Mouse (Mus musculus) heart, embryonic 13.5 days (tissue): ENCODE measurements around the gene Cks1b. TPM values are rescaled to one million over a fixed set of nuclear protein-coding genes. Genes with fewer than 3 reads are reported as not detected.

ENCODE experiments used
- ATAC-seq: fragments of 200-750 bp; cut with Nextera tagmentation; 2 replicates; pipeline ENCODE4 v1.8.0; 2017; ENCODE audit warnings: moderate TSS enrichment; ENCODE audit not compliant: insufficient number of reproducible peaks, low FRiP score, low TSS enrichment; ENCODE audit errors: extremely low read depth
- H3K27ac ChIP-seq: fragments of 300-500 bp; sonication (generic); replicated peaks from 2 replicates; pipeline ENCODE4 v1.5.1; 2015; ENCODE audit warnings: moderate library complexity, mild to moderate bottlenecking, inconsistent platforms
- H3K27me3 ChIP-seq: fragments of 300-500 bp; sonication (generic); replicated peaks from 2 replicates; pipeline ENCODE4 v1.6.1; 2015; ENCODE audit warnings: mild to moderate bottlenecking, inconsistent platforms
- H3K36me3 ChIP-seq: fragments of 300-500 bp; sonication (generic); 2 replicates; pipeline ENCODE4 v1.6.1; 2015; ENCODE audit warnings: mild to moderate bottlenecking, inconsistent platforms
- H3K4me1 ChIP-seq: fragments of 300-500 bp; sonication (generic); 2 replicates; pipeline ENCODE4 v1.6.1; 2015; ENCODE audit warnings: inconsistent platforms
- H3K4me2 ChIP-seq: fragments of 300-500 bp; sonication (generic); 2 replicates; pipeline ENCODE4 v1.6.1; 2015; ENCODE audit warnings: inconsistent platforms, mild to moderate bottlenecking, moderate library complexity
- H3K4me3 ChIP-seq: fragments of 300-500 bp; sonication (generic); 2 replicates; pipeline ENCODE4 v1.5.1; 2015; ENCODE audit warnings: moderate library complexity, mild to moderate bottlenecking, inconsistent platforms
- H3K9ac ChIP-seq: fragments of 300-500 bp; sonication (generic); 2 replicates; pipeline ENCODE4 v1.6.1; 2015; ENCODE audit warnings: inconsistent platforms, mild to moderate bottlenecking, moderate library complexity
- H3K9me3 ChIP-seq: fragments of 300-500 bp; sonication (generic); 2 replicates; pipeline ENCODE4 v1.6.1; 2016; ENCODE audit warnings: inconsistent platforms
- WGBS: fragments of 180-500 bp; shearing (Covaris S2); methylation state at CpG from one replicate; pipeline ENCODE4 v1.1.7; 2015; ENCODE audit warnings: mixed read lengths; 5-methylcytosine and 5-hydroxymethylcytosine counted together
- polyA plus RNA-seq: library from polyadenylated mRNA; unstranded; fragments of >200 nt; fragmentation: Nextera tagmentation; extraction: Ambion mirVana; gene quantifications from 2 replicates; pipeline ENCODE4 v1.2.1, GENCODE M21; 2015

The Cks1b gene
- polyA plus RNA-seq, 1 experiment from 2014 or later, result 339 TPM

DNA sequence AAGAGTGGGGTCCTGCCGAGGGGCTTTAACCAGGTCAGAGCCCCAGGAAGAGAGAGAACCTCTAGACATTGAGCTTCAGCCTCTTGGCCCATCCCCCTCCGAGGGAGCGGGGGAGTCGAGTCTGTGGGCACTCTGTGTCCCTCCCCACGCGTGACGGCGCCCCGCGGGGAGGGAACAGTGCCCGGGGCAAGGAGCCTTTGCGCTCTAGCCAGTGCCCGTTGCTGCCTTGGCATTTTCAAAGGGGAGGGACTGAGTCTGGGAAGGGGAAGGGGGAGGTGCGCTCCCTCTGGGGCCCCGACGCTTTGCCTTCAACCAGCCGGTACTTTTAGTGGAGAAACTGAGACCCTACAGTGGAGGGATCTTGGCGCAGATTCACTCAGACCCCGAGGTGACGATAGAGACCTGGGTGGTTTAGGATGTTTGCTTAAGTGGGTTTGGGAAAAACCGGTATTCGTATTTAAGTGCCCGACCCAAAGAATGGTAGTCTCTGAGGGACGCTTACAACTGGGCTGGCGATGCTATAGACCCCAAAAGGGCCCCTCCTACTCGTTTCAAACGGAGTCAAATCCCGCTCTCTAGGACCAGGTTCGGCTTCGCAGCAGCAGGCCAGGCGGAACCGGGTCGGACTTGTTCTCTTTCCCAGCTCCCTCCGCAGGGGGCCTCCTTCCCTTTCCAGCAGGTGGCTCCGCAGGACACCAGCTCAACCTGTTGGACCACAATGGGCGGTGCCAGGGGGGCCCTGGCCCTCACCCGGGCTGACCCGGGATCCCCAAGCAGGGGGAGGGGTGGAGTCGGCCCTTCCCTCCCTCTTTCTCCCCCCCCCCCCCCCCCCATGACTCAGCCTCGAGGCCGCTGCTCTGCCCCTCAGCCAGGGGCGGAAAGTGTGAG, 23.9 kb downstream of the Cks1b start, which contains the start of gene Zbtb7b:
Zbtb7b (minus strand) TSS at position 771 of the 888 bp plus-strand sequence.
- ATAC-seq, result peak; percentile 33
- Histone ChIP-seq H3K4me1 (peaks cover 44% of the 10 kb centered on the region), H3K4me2 (peak within 1 kb of the TSS; percentile 97), H3K36me3 (peaks cover under 1% of the 10 kb centered on the region; the same call in 1 of the 2 replicates), H3K9me3 (no peaks in the 10 kb centered on the region), H3K27me3 (no peaks in the 10 kb centered on the region), H3K27ac (peak within 1 kb of the TSS; percentile 97), H3K9ac (peak within 1 kb of the TSS; percentile 87), H3K4me3 (peak within 1 kb of the TSS; percentile 76)
- WGBS, result under 1% methylated on average over 36 of the region's 42 CpGs

GRCm38 (mm10) chr3:89393605-89394004, 24.6 kb downstream of the Cks1b start:
- no peaks in the 10 kb centered on the region for H3K9me3 ChIP-seq
- no peaks in the 10 kb centered on the region for H3K27me3 ChIP-seq
- peak overlapping the region; percentile 76 for H3K4me3 ChIP-seq
- under 1% methylated on average over 15 of the region's 15 CpGs for WGBS
- H3K9ac ChIP-seq, result peak overlapping the region; percentile 92
- peak overlapping the region; percentile 97 for H3K27ac ChIP-seq
- H3K4me2 ChIP-seq, result peak overlapping the region; percentile 97
- peaks cover 48% of the 10 kb centered on the region for H3K4me1 ChIP-seq
- peak; percentile 91 for ATAC-seq
- H3K36me3 ChIP-seq, result no peaks in the 10 kb centered on the region

DNA sequence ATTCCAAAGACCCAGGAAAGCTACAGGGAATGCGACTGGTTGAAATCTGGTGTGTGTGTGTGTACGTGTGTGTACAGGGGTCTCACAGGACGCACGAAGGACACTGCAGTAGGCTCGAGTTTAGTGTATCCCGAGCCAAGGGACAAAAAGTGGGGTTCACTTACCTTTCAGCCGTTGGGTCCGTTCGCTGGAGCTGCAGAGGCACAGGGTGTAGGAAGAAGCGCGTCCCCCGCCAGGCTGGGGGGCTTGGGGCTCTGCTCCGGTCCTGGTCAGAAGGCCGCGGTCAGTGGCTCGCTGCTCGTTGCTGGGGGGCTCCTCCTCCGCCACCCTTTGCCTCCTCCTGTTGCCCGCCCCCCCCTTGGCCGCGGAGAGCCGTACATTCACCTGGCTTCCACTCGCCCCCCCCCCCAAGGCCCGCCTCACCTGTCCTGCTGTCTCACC, 25.3 kb downstream of the Cks1b start:
- H3K9ac ChIP-seq, result peak overlapping the region; percentile 92
- peaks cover 54% of the 10 kb centered on the region for H3K4me1 ChIP-seq
- H3K9me3 ChIP-seq, result no peaks in the 10 kb centered on the region
- H3K36me3 ChIP-seq, result no peaks in the 10 kb centered on the region
- H3K4me3 ChIP-seq, result peak overlapping the region; percentile 76
- peak overlapping the region; percentile 97 for H3K4me2 ChIP-seq
- H3K27ac ChIP-seq, result peak overlapping the region; percentile 77
- 0% methylated on average over 21 of the region's 24 CpGs for WGBS
- ATAC-seq, result no peak
- H3K27me3 ChIP-seq, result no peaks in the 10 kb centered on the region

DNA sequence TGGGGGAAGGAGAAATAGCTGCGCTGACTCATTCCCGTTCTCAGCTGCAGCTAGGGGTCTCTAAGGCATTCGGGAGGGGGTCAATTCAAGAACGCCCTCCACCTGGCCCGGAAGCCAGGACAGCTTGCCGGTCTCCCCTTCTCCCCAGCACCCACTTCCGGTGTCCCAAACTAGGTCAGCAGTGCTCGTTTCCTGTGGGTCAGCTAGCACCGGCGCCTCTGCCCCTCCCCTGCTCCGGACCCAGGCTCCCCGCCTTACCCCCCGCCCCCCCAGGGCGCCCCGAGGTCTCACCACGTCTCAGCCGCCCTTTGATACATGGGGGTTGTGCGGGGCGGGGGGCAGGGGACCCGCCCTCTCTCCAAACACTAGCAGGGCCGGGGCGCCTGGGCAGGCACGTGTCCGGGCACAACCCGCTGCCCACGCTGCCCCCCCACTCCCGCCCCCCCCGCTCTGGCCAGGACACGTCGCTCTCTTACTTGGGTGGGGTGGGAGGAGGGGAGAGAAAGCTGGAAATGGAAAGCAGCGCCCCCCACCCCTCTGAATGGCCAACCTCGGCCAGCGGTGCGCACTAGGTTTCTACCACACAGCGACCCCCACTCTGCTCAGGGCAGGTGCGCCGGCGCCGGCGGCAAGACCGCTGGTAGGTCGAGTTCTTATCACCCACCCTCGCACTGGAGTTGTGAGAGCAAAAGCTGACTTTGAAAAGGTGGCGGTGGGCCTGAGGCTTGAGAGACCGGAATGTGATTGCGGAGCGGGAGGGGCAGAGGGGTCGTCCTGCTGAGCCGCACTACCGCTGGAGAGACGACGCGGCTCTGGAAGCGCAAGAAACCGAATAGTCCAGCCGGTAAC, 26.3 kb downstream of the Cks1b start:
- H3K36me3 ChIP-seq, result no peaks in the 10 kb centered on the region
- no peaks in the 10 kb centered on the region for H3K27me3 ChIP-seq
- ATAC-seq, result no peak
- peaks cover 59% of the 10 kb centered on the region for H3K4me1 ChIP-seq
- peak overlapping the region; percentile 97 for H3K4me2 ChIP-seq
- peak overlapping the region; percentile 92 for H3K9ac ChIP-seq
- peak overlapping the region; percentile 77 for H3K27ac ChIP-seq
- H3K9me3 ChIP-seq, result no peaks in the 10 kb centered on the region
- 1% methylated on average over 53 of the region's 56 CpGs for WGBS
- H3K4me3 ChIP-seq, result peak overlapping the region; percentile 76

GRCm38 (mm10) chr3:89390699-89391662, 27.2 kb downstream of the Cks1b start:
- Histone ChIP-seq H3K4me3 (peak overlapping the region; percentile 76), H3K27ac (peak overlapping the region; percentile 77), H3K4me1 (peaks cover 56% of the 10 kb centered on the region), H3K4me2 (peak overlapping the region; percentile 97), H3K36me3 (no peaks in the 10 kb centered on the region), H3K9me3 (no peaks in the 10 kb centered on the region), H3K27me3 (no peaks in the 10 kb centered on the region), H3K9ac (peak overlapping the region; percentile 92)
- 14% methylated on average over 19 of the region's 19 CpGs for WGBS
- ATAC-seq, result no peak

DNA sequence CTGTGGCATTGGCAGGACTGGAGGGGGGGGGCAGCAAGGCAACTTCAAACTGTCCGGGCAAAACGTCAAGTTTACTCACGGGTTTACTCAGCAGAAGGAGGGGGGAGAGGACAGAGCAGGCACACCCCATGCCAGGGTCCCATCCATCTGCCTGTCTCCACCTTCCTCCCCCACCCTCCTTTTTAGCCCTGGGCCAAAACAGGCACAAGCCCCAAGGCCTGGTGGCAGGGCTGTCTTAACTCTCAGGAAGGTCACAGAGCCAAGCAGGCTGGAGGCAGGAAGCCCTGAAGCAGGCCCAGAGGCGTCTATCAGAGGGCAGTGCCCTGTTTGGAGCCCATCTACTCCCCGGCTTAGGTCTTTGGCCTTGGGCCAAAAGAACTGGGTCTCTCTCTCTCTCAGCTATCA, 28.1 kb downstream of the Cks1b start:
- Histone ChIP-seq H3K9me3 (no peaks in the 10 kb centered on the region), H3K9ac (0 out of 2 replicates have a peak overlapping the region, but pooled peaks have one; percentile 92), H3K36me3 (no peaks in the 10 kb centered on the region), H3K4me3 (no peak overlapping the region), H3K4me2 (peak overlapping the region; percentile 97), H3K27me3 (no peaks in the 10 kb centered on the region), H3K27ac (peak overlapping the region; percentile 77), H3K4me1 (peaks cover 52% of the 10 kb centered on the region)
- ATAC-seq, result no peak
- WGBS, result 48% methylated on average over 5 of the region's 5 CpGs

DNA sequence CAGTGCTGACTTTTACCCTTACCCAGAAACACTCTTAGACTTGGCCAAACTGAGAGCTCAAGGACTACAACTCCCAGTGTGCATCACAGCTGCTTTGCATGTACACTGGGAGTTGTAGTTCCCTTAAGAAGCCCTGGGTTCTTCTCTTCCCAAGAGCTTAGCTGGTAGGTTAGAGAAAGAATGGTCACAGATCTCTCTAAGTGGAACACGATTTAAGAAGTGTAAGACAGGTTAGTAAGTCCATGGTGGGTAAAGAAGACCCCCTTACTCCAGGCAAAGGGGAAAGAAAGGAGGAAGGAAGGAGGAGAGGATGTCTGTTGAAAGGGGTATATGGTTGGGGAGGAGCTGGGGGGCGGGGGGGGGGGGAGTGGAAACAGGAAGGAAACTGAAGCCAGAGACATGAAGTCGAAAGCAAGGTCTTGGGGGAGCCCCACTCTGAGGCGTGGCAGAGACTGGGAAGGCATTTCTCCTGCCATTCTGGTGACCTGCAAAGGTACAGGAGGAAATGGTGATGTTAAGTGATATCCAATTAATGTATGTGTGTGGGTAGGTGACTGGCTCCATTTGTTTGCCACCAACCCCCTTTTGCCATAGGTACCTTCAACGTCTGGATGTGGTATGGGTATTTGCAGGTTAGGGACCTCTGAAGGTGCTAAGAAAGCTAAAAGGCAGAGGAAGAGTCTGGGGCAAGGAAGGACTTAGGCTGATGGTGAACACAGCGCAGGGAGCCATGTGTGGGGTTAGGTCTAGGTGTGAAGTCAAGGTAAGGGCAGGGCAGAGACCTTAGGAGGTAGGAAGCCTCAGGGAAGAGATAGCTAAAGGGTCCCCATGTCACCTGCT, 29.1 kb downstream of the Cks1b start:
- ATAC-seq, result no peak
- no peaks in the 10 kb centered on the region for H3K27me3 ChIP-seq
- H3K4me1 ChIP-seq, result peaks cover 56% of the 10 kb centered on the region
- H3K27ac ChIP-seq, result no peak overlapping the region
- no peaks in the 10 kb centered on the region for H3K36me3 ChIP-seq
- H3K9ac ChIP-seq, result no peak overlapping the region
- no peaks in the 10 kb centered on the region for H3K9me3 ChIP-seq
- no peak overlapping the region for H3K4me2 ChIP-seq
- no peak overlapping the region for H3K4me3 ChIP-seq
- WGBS, result 51% methylated on average over 5 of the region's 6 CpGs

GRCm38 (mm10) chr3:89388134-89388881, 29.9 kb downstream of the Cks1b start:
- Histone ChIP-seq H3K27me3 (no peaks in the 10 kb centered on the region), H3K27ac (no peak overlapping the region), H3K4me3 (no peak overlapping the region), H3K4me1 (peaks cover 56% of the 10 kb centered on the region), H3K4me2 (no peak overlapping the region), H3K9ac (no peak overlapping the region), H3K36me3 (no peaks in the 10 kb centered on the region), H3K9me3 (no peaks in the 10 kb centered on the region)
- WGBS, result 73% methylated on average over 11 of the region's 11 CpGs
- no peak for ATAC-seq

GRCm38 (mm10) chr3:89387632-89388031, 30.6 kb downstream of the Cks1b start:
- WGBS, result 81% methylated on average over 11 of the region's 11 CpGs
- ATAC-seq, result no peak
- Histone ChIP-seq H3K9me3 (no peaks in the 10 kb centered on the region), H3K9ac (no peak overlapping the region), H3K27ac (no peak overlapping the region), H3K4me2 (no peak overlapping the region), H3K4me3 (no peak overlapping the region), H3K27me3 (no peaks in the 10 kb centered on the region), H3K36me3 (no peaks in the 10 kb centered on the region), H3K4me1 (peaks cover 56% of the 10 kb centered on the region)
